In the genomic region with DNA sequence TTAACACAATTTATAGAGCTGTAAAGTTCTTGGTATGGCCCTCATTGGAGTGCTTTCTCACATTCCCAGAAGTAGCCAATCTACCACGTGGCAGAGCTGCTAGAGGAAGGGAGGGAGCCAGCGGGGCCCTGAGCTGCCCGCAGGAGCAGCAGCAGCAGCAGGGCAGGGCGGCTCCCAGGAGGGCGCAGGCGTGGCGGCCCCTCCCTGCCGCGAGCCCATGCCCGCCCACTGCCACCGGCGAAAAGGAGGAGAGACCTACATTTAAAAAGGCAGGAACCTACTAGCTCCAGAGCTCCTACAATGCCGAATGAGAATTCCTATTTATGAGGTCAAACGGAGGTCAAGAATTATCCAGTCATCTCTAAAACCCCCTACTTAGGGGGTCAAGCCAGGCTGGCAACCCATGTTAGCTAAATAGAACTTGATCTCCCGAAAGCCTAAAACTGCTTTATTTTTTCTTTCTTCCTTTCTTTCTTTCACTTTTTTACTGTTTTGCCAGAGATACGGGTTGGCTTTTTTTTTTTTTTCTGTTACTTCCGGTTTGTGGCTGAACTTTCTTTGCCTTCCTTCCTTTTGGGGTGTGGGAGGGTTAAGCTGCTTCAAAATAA, we compare ENCODE assay signal across 8 mouse cellular contexts.
DNase-seq lines count a peak whose midpoint lies in the region; ATAC-seq and TF ChIP-seq lines count a peak whose summit lies in the region.

No protein-coding gene starts in this region.

- no peak for TF ChIP-seq CTCF in layer of hippocampus, adult 2 months (conservative IDR thresholded peaks at IDR 0.05)
- TF ChIP-seq CTCF in liver, postnatal 0 days (IDR thresholded peaks at IDR 0.05; ENCODE audit: low read depth), result no peak; the same call in 1 of the 2 replicates

- no peak for TF ChIP-seq EP300 in liver, postnatal 0 days (IDR thresholded peaks at IDR 0.05; ENCODE audit: low read depth)

- H3K4me3 ChIP-seq in layer of hippocampus, adult 2 months, result peak overlapping the region; percentile 41
- H3K4me3 ChIP-seq in intestine, embryonic 14.5 days (ENCODE audit: low read depth, low read length), result peak overlapping the region; percentile 18
- H3K4me3 ChIP-seq in liver, postnatal 0 days (ENCODE audit: low read depth, low read length), result peak overlapping the region; percentile 52
- peak overlapping the region; percentile 22; the same call in 1 of the 2 replicates for H3K4me3 ChIP-seq in neural tube, embryonic 12.5 days

- WGBS in intestine, embryonic 14.5 days, result 1% methylated on average over 17 of the region's 17 CpGs
- WGBS in liver, postnatal 0 days (ENCODE audit: insufficient replicate concordance), result under 1% methylated on average over 17 of the region's 17 CpGs
- WGBS in neural tube, embryonic 12.5 days, result 2% methylated on average over 17 of the region's 17 CpGs

- H3K27me3 ChIP-seq in intestine, embryonic 14.5 days (replicated peaks; ENCODE audit: control insufficient read depth, insufficient read depth, low read length), result no peaks in the 10 kb centered on the region
- no peaks in the 10 kb centered on the region for H3K27me3 ChIP-seq in liver, postnatal 0 days (ENCODE audit: insufficient read depth, low read length)
- H3K27me3 ChIP-seq in neural tube, embryonic 12.5 days (replicated peaks), result no peaks in the 10 kb centered on the region

- H3K36me3 ChIP-seq in intestine, embryonic 14.5 days (ENCODE audit: control insufficient read depth, insufficient read depth, low read length), result no peaks in the 10 kb centered on the region
- no peaks in the 10 kb centered on the region for H3K36me3 ChIP-seq in liver, postnatal 0 days (replicated peaks; ENCODE audit: insufficient read depth, low read length)
- no peaks in the 10 kb centered on the region for H3K36me3 ChIP-seq in neural tube, embryonic 12.5 days

- intact Hi-C loops in gastrocnemius, postnatal 14 days (cut with DNase I; ENCODE audit: low total_unique reads), result loop anchor here (5.0 to 10.0 kb wide), 2 partner anchors 111 to 307 kb away; no protein-coding TSS in a partner anchor

- peaks cover 38% of the 10 kb centered on the region for H3K4me1 ChIP-seq in intestine, embryonic 14.5 days (replicated peaks; ENCODE audit: control insufficient read depth, insufficient read depth, low read length)
- peaks cover 37% of the 10 kb centered on the region for H3K4me1 ChIP-seq in liver, postnatal 0 days (ENCODE audit: insufficient read depth)
- peaks cover 15% of the 10 kb centered on the region for H3K4me1 ChIP-seq in neural tube, embryonic 12.5 days

- H3K4me2 ChIP-seq in intestine, embryonic 14.5 days (ENCODE audit: low read length), result peak overlapping the region; percentile 50
- peak overlapping the region; percentile 82 for H3K4me2 ChIP-seq in liver, postnatal 0 days (ENCODE audit: low read depth, low read length)
- peak overlapping the region; percentile 64 for H3K4me2 ChIP-seq in neural tube, embryonic 12.5 days (replicated peaks)

- DNase-seq in layer of hippocampus, adult 2 months (ENCODE audit: low spot score in 2 of 2), result no peak
- DNase-seq in layer of hippocampus, adult 8-10 months (ENCODE audit: low spot score in 2 of 2), result no peak
- DNase-seq in c-Kit-positive CD71-negative TER-119-negative erythroid progenitor cells, embryonic 14.5 days (ENCODE audit: low read depth), result peak; percentile 49
- peak; percentile 62 for DNase-seq in gastrocnemius, postnatal 14 days
- DNase-seq in intestine, embryonic 14.5 days (ENCODE audit: low spot score), result peak; percentile 77
- peak; percentile 85 for DNase-seq in liver, postnatal 0 days
- DNase-seq in thymus, postnatal 36 days, result peak; percentile 82 to 90

- H3K9me3 ChIP-seq in intestine, embryonic 14.5 days (ENCODE audit: control insufficient read depth, low read length), result no peaks in the 10 kb centered on the region
- no peaks in the 10 kb centered on the region for H3K9me3 ChIP-seq in liver, postnatal 0 days (ENCODE audit: low read length)
- no peaks in the 10 kb centered on the region for H3K9me3 ChIP-seq in neural tube, embryonic 12.5 days

- peak; percentile 84 for ATAC-seq in intestine, embryonic 14.5 days (replicated peaks; ENCODE audit: low FRiP score, low TSS enrichment, low read depth)
- peak; percentile 92 for ATAC-seq in liver, postnatal 0 days
- ATAC-seq in neural tube, embryonic 12.5 days (ENCODE audit: low FRiP score, low read depth), result peak; percentile 79

- H3K9ac ChIP-seq in intestine, embryonic 14.5 days (ENCODE audit: low read length), result peak overlapping the region; percentile 37
- peak overlapping the region; percentile 68 for H3K9ac ChIP-seq in liver, postnatal 0 days (replicated peaks)
- no peak overlapping the region for H3K9ac ChIP-seq in neural tube, embryonic 12.5 days

- peak overlapping the region; percentile 28; the same call in 1 of the 2 replicates for H3K27ac ChIP-seq in layer of hippocampus, adult 2 months
- peak overlapping the region; percentile 86 for H3K27ac ChIP-seq in intestine, embryonic 14.5 days (ENCODE audit: low read depth)
- peak overlapping the region; percentile 92 for H3K27ac ChIP-seq in liver, postnatal 0 days (ENCODE audit: low read depth)
- H3K27ac ChIP-seq in neural tube, embryonic 12.5 days, result no peak overlapping the region

Comparison
In these comparisons a context has a peak if more than half of its experiments do, and no peak if none do; other contexts are left out.
1. DNase-seq: peak in c-Kit-positive CD71-negative TER-119-negative erythroid progenitor cells, embryonic 14.5 days (single experiment), gastrocnemius, postnatal 14 days (single experiment), intestine, embryonic 14.5 days (single experiment), liver, postnatal 0 days (single experiment) and thymus, postnatal 36 days (2 of 2); none in layer of hippocampus, adult 2 months (0 of 2) and layer of hippocampus, adult 8-10 months (0 of 2).
2. Peak in every context shown above with its lines, with median percentiles within 50 percentile points of each other: H3K4me3 ChIP-seq, ATAC-seq and H3K4me2 ChIP-seq.